Mouse (Mus musculus) adrenal gland, adult 18-20 months (tissue): ENCODE measurements around the gene Bad. TPM values are rescaled to one million over a fixed set of nuclear protein-coding genes. Genes with fewer than 3 reads are reported as not detected.

Experiments
- DNase-seq, 2 experiments: peaks; one replicate each; pipeline ENCODE4 v3.0.0; 2021 to 2022; ENCODE audit warnings: low spot score in 2 of 2
- total RNA-seq, 2 experiments: library from RNA; stranded (reverse); gene quantifications; 1 replicate in 1 of 2; 2 replicates in 1 of 2; pipeline ENCODE4 v1.2.3; 2021

Bad gene
- total RNA-seq, 2 experiments from 2014 or later = 45.5 to 46.0 TPM

- DNase-seq = no peak
Measured at GRCm38 (mm10) chr19:6933436-6934194, 8.0 kb upstream of the Bad start.

- DNase-seq = no peak
Measured at GRCm38 (mm10) chr19:6934195-6934977, 7.3 kb upstream of the Bad start, which contains the start of gene Kcnk4. Gene Kcnk4 (minus strand): TSS chr19:6934515.

- DNase-seq = no peak
Measured at GRCm38 (mm10) chr19:6936299-6936698, 5.4 kb upstream of the Bad start.

- no peak for DNase-seq
Measured at GRCm38 (mm10) chr19:6937541-6938465, 3.9 kb upstream of the Bad start.

GRCm38 (mm10) chr19:6939106-6940002 lies 2.3 kb upstream of the Bad start:
- DNase-seq = no peak

- no peak for DNase-seq
Measured at GRCm38 (mm10) chr19:6940396-6941351, 987 bp upstream of the Bad start.

- peak; percentile 88 to 89 for DNase-seq
Measured at GRCm38 (mm10) chr19:6942249-6942691, 609 bp downstream of the Bad start, which contains the start of gene Gpr137. Gene Gpr137 (minus strand): TSS chr19:6942480.

- DNase-seq = no peak
Measured at GRCm38 (mm10) chr19:6942764-6943163, 1.1 kb downstream of the Bad start.

GRCm38 (mm10) chr19:6943709-6944108 lies 2.0 kb downstream of the Bad start:
- no peak for DNase-seq

- DNase-seq = no peak
Measured at GRCm38 (mm10) chr19:6947742-6948141, 6.1 kb downstream of the Bad start.

- no peak for DNase-seq
Measured at GRCm38 (mm10) chr19:6948186-6948585, 6.5 kb downstream of the Bad start.

- DNase-seq = no peak
Measured at GRCm38 (mm10) chr19:6949532-6949931, 7.9 kb downstream of the Bad start.

GRCm38 (mm10) chr19:6949951-6950350 lies 8.3 kb downstream of the Bad start:
- peak in 1 of 2 experiments; percentile 19 for DNase-seq

GRCm38 (mm10) chr19:6950613-6951153 lies 9.0 kb downstream of the Bad start:
- DNase-seq = peak; percentile 44 to 62

GRCm38 (mm10) chr19:6951381-6951968 lies 9.8 kb downstream of the Bad start:
- peak; percentile 87 to 90 for DNase-seq

- peak; percentile 78 to 83 for DNase-seq
Measured at GRCm38 (mm10) chr19:6951994-6952711, 10.5 kb downstream of the Bad start.

GRCm38 (mm10) chr19:6952712-6953037 lies 11.0 kb downstream of the Bad start:
- DNase-seq = peak; percentile 56 to 58
